Mouse (Mus musculus) kidney, adult 2 months (tissue): ENCODE data around the gene Becn1.

Source experiments
- CTCF ChIP-seq: fragments of 200-500 bp; conservative IDR thresholded peaks from 2 replicates; pipeline ENCODE4 v1.5.1; 2011; ENCODE audit warnings: low read depth, mild to moderate bottlenecking, control low read depth, low read length, moderate library complexity, mixed read lengths; ENCODE audit not compliant: insufficient read depth, insufficient read length
- POLR2A ChIP-seq: fragments of 200-500 bp; IDR thresholded peaks from one replicate; pipeline ENCODE4 v1.6.1; 2011; ENCODE audit warnings: low read depth, low read length, control low read depth

- no peak for TF ChIP-seq CTCF
- peak; percentile 65 for TF ChIP-seq POLR2A
These were observed 13.8 kb upstream of the Becn1 start, which contains the start of gene Psme3 for GRCm38 (mm10) chr11:101315665-101316500.
